Comparison of ENCODE assay signal across 9 mouse cellular contexts in the genomic region with DNA sequence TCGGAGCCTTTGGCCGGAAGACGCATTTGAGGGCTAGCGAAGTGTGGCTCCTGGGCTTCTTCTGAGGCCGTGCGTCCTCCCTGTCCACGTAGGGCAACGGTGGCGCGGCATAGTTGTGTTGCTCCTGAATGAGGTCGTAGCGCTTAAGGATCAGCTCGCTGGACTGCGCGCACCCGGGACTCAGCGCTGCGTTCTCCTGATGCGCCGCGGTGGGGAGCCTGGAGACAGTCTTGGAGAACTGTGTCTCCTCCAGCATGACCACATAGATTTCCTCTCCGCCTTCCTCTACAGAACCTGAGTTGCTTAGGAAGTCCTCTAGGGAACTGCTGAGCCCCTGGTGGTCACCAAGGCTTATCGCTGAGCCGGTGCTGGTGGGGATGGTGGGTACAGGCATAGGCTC. TPM values are rescaled to one million over a fixed set of nuclear protein-coding genes. Genes with fewer than 3 reads are reported as not detected.
DNase-seq lines count a peak whose midpoint lies in the region; ATAC-seq and TF ChIP-seq lines count a peak whose summit lies in the region.
"Had no signal": no experiment of that assay in that cellular context is flagged by ENCODE, and none has a peak within 500 bp of the region (broad histone marks: within the 10 kb centered on the region; RNA-seq: fewer than 3 reads in every experiment).

No protein-coding gene starts in this region.

- H3K36me3 ChIP-seq in embryonic facial prominence, embryonic 15.5 days: no peaks in the 10 kb centered on the region
- no peaks in the 10 kb centered on the region for H3K36me3 ChIP-seq in limb, embryonic 10.5 days
- H3K36me3 ChIP-seq in stomach, embryonic 15.5 days: no peaks in the 10 kb centered on the region

- peaks cover 7% of the 10 kb centered on the region for H3K27me3 ChIP-seq in embryonic facial prominence, embryonic 15.5 days
- H3K27me3 ChIP-seq in limb, embryonic 10.5 days (ENCODE audit: low read depth, poor library complexity, severe bottlenecking): peaks cover 22% of the 10 kb centered on the region
- H3K27me3 ChIP-seq in stomach, embryonic 15.5 days (replicated peaks): no peaks in the 10 kb centered on the region
- no peaks in the 10 kb centered on the region for H3K27me3 ChIP-seq in cerebellum, adult 2 months (ENCODE audit: control insufficient read depth, insufficient read depth, low read length)

- H3K9me3 ChIP-seq in embryonic facial prominence, embryonic 15.5 days (replicated peaks): no peaks in the 10 kb centered on the region
- H3K9me3 ChIP-seq in limb, embryonic 10.5 days (replicated peaks): 0 out of 2 replicates have a peak, but pooled peaks cover 2% of the 10 kb centered on the region
- no peaks in the 10 kb centered on the region for H3K9me3 ChIP-seq in stomach, embryonic 15.5 days

- TF ChIP-seq CTCF in left cerebral cortex, adult 2 months (IDR thresholded peaks at IDR 0.05): no peak; the same call in 1 of the 2 replicates
- TF ChIP-seq CTCF in cerebellum, adult 2 months (IDR thresholded peaks at IDR 0.05; ENCODE audit: borderline replicate concordance, insufficient read depth, low read depth, low read length): no peak

- H3K27ac ChIP-seq in left cerebral cortex, adult 2 months: no peak overlapping the region
- no peak overlapping the region for H3K27ac ChIP-seq in embryonic facial prominence, embryonic 15.5 days (replicated peaks)
- H3K27ac ChIP-seq in limb, embryonic 10.5 days: no peak overlapping the region
- H3K27ac ChIP-seq in stomach, embryonic 15.5 days: no peak overlapping the region
- H3K27ac ChIP-seq in cerebellum, adult 2 months (ENCODE audit: insufficient read depth, low read length): no peak overlapping the region

- peak overlapping the region; percentile 10; the same call in 1 of the 2 replicates for H3K4me2 ChIP-seq in embryonic facial prominence, embryonic 15.5 days (replicated peaks)
- peak overlapping the region; percentile 34; the same call in 1 of the 2 replicates for H3K4me2 ChIP-seq in stomach, embryonic 15.5 days

- H3K4me1 ChIP-seq in embryonic facial prominence, embryonic 15.5 days: no peaks in the 10 kb centered on the region
- no peaks in the 10 kb centered on the region for H3K4me1 ChIP-seq in limb, embryonic 10.5 days
- no peaks in the 10 kb centered on the region for H3K4me1 ChIP-seq in stomach, embryonic 15.5 days
- no peaks in the 10 kb centered on the region for H3K4me1 ChIP-seq in cerebellum, adult 2 months (ENCODE audit: control insufficient read depth, insufficient read depth, low read length)

- intact Hi-C loops in left cerebral cortex, adult 2 months (cut with DNase I): no loop called here
- intact Hi-C loops in left cerebral cortex, postnatal 4 days (cut with DNase I): no loop called here

- TF ChIP-seq POLR2A in cerebellum, adult 2 months (IDR thresholded peaks at IDR 0.05; ENCODE audit: borderline replicate concordance, insufficient read depth, low read length): no peak

- WGBS in embryonic facial prominence, embryonic 15.5 days: 14% methylated on average over 24 of the region's 24 CpGs
- WGBS in limb, embryonic 10.5 days: 13% methylated on average over 21 of the region's 24 CpGs
- 16% methylated on average over 24 of the region's 24 CpGs for WGBS in stomach, embryonic 15.5 days
- 13% methylated on average over 24 of the region's 24 CpGs for WGBS in cerebellum, adult 2 months

- ATAC-seq in embryonic facial prominence, embryonic 15.5 days (ENCODE audit: insufficient number of reproducible peaks, low FRiP score, low TSS enrichment, low read depth): no peak
- no peak for ATAC-seq in stomach, embryonic 15.5 days (ENCODE audit: insufficient read depth, low FRiP score, low read depth)

- DNase-seq in left cerebral cortex, adult 2 months (ENCODE audit: extremely low spot score in 1 of 2, low spot score in 2 of 2): peak; percentile 8 to 21
- DNase-seq in left cerebral cortex, postnatal 4 days: no peak
- DNase-seq in limb, embryonic 10.5 days (ENCODE audit: low spot score): peak; percentile 28
- DNase-seq in cerebellum, adult 2 months: no peak
- no peak for DNase-seq in liver
- DNase-seq in lung, postnatal 36 days: no peak

- H3K9ac ChIP-seq in embryonic facial prominence, embryonic 15.5 days: no peak overlapping the region
- no peak overlapping the region for H3K9ac ChIP-seq in stomach, embryonic 15.5 days

- H3K4me3 ChIP-seq in left cerebral cortex, adult 2 months: no peak overlapping the region
- no peak overlapping the region for H3K4me3 ChIP-seq in embryonic facial prominence, embryonic 15.5 days (replicated peaks)
- H3K4me3 ChIP-seq in limb, embryonic 10.5 days: peak overlapping the region; percentile 26
- H3K4me3 ChIP-seq in stomach, embryonic 15.5 days (replicated peaks): no peak overlapping the region
- H3K4me3 ChIP-seq in cerebellum, adult 2 months (replicated peaks; ENCODE audit: insufficient read depth, low read depth, low read length): no peak overlapping the region

RNA-seq across cellular contexts. Expression of gene Mycs, which starts 1.0 kb away (rescaled TPM):
- not detected for total RNA-seq in left cerebral cortex, adult 2 months (2021)
- not detected for total RNA-seq in left cerebral cortex, postnatal 4 days (2021)
- not detected in 2 replicates for polyA plus RNA-seq in embryonic facial prominence, embryonic 15.5 days (2015; fragmentation: Nextera tagmentation; extraction: Ambion mirVana)
- not detected in 2 replicates for polyA plus RNA-seq in limb, embryonic 10.5 days (2016; fragmentation: Nextera tagmentation; extraction: Ambion mirVana)
- not detected in 2 replicates for polyA plus RNA-seq in stomach, embryonic 15.5 days (2015; fragmentation: Nextera tagmentation; extraction: Ambion mirVana)
- not detected in 2 replicates for polyA plus RNA-seq in cerebellum, adult 2 months (2012; rRNA removed)
- polyA plus RNA-seq: frontal cortex, adult 2 months had no signal

Comparison
In these comparisons a context has a peak if more than half of its experiments do, and no peak if none do; other contexts are left out.
1. DNase-seq: peak in left cerebral cortex, adult 2 months (2 of 2) and limb, embryonic 10.5 days (single experiment); none in left cerebral cortex, postnatal 4 days (single experiment), cerebellum, adult 2 months (0 of 2), liver (single experiment) and lung, postnatal 36 days (single experiment).